Mouse (Mus musculus): Measurements from ENCODE around the gene Gm44805. TPM values are rescaled to one million over a fixed set of nuclear protein-coding genes. Genes with fewer than 3 reads are reported as not detected.

Gm44805 gene
- not detected in 2 replicates for polyA plus RNA-seq (2016; fragmentation: Nextera tagmentation; extraction: Ambion mirVana)

GRCm38 (mm10) chr7:19681202-19681694 lies at the start of gene Gm44805, which contains the start of gene Apoc4:
Gene Gm44805 (minus strand): TSS chr7:19681423.
Gene Apoc4 (minus strand): TSS chr7:19681479.
- no peak for DNase-seq (ENCODE audit: low spot score)
- no peaks in the 10 kb centered on the region for H3K36me3 ChIP-seq (replicated peaks)
- no peaks in the 10 kb centered on the region for H3K9me3 ChIP-seq
- no peak within 1 kb of the TSS for H3K4me3 ChIP-seq
- no peaks in the 10 kb centered on the region; the same call in 1 of the 2 replicates for H3K27me3 ChIP-seq (replicated peaks; ENCODE audit: low read depth, poor library complexity, severe bottlenecking)
- H3K4me1 ChIP-seq: peaks cover 5% of the 10 kb centered on the region
- WGBS: 63% methylated on average over 8 of the region's 8 CpGs
- H3K27ac ChIP-seq (replicated peaks): no peak within 1 kb of the TSS

- 91% methylated on average over 4 of the region's 4 CpGs for WGBS
Observed at GRCm38 (mm10) chr7:19726541-19726940, 45.3 kb upstream of the Gm44805 start.

GRCm38 (mm10) chr7:19724167-19724566 lies 42.9 kb upstream of the Gm44805 start:
- Histone ChIP-seq H3K4me1 (no peaks in the 10 kb centered on the region), H3K27me3 (replicated peaks; ENCODE audit: low read depth, poor library complexity, severe bottlenecking) (no peaks in the 10 kb centered on the region), H3K36me3 (replicated peaks) (peaks cover 100% of the 10 kb centered on the region), H3K27ac (replicated peaks) (no peak overlapping the region), H3K4me3 (no peak overlapping the region), H3K9me3 (peaks cover 15% of the 10 kb centered on the region)
- DNase-seq (ENCODE audit: low spot score): no peak
- WGBS: 96% methylated on average over 12 of the region's 12 CpGs

More at GRCm38 (mm10) chr7:19726541-19726940, 45.3 kb upstream of the Gm44805 start:
- peaks cover 4% of the 10 kb centered on the region; the same call in 1 of the 2 replicates for H3K9me3 ChIP-seq
- no peaks in the 10 kb centered on the region for H3K27me3 ChIP-seq (replicated peaks; ENCODE audit: low read depth, poor library complexity, severe bottlenecking)
- no peaks in the 10 kb centered on the region for H3K4me1 ChIP-seq
- H3K4me3 ChIP-seq: no peak overlapping the region
- DNase-seq (ENCODE audit: low spot score): no peak
- H3K27ac ChIP-seq (replicated peaks): no peak overlapping the region
- H3K36me3 ChIP-seq (replicated peaks): peaks cover 100% of the 10 kb centered on the region

- no peak overlapping the region for H3K4me3 ChIP-seq
- H3K27ac ChIP-seq (replicated peaks): no peak overlapping the region
- H3K27me3 ChIP-seq (replicated peaks; ENCODE audit: low read depth, poor library complexity, severe bottlenecking): no peaks in the 10 kb centered on the region
- 88% methylated on average over 6 of the region's 6 CpGs for WGBS
- peaks cover 15% of the 10 kb centered on the region for H3K9me3 ChIP-seq
- DNase-seq (ENCODE audit: low spot score): peak; percentile 20
- no peaks in the 10 kb centered on the region for H3K4me1 ChIP-seq
- H3K36me3 ChIP-seq (replicated peaks): peaks cover 100% of the 10 kb centered on the region
Observed at GRCm38 (mm10) chr7:19722754-19723195, 41.6 kb upstream of the Gm44805 start.

GRCm38 (mm10) chr7:19719200-19719599 lies 38.0 kb upstream of the Gm44805 start:
- Histone ChIP-seq H3K4me3 (no peak overlapping the region), H3K36me3 (replicated peaks) (peaks cover 76% of the 10 kb centered on the region), H3K4me1 (peaks cover 14% of the 10 kb centered on the region), H3K9me3 (peaks cover 15% of the 10 kb centered on the region), H3K27ac (replicated peaks) (no peak overlapping the region), H3K27me3 (replicated peaks; ENCODE audit: low read depth, poor library complexity, severe bottlenecking) (no peaks in the 10 kb centered on the region)
- DNase-seq (ENCODE audit: low spot score): no peak
- WGBS: 90% methylated on average over 4 of the region's 4 CpGs

- no peak overlapping the region for H3K27ac ChIP-seq (replicated peaks)
- peaks cover 75% of the 10 kb centered on the region for H3K36me3 ChIP-seq (replicated peaks)
- H3K27me3 ChIP-seq (replicated peaks; ENCODE audit: low read depth, poor library complexity, severe bottlenecking): no peaks in the 10 kb centered on the region
- 92% methylated on average over 5 of the region's 5 CpGs for WGBS
- no peak for DNase-seq (ENCODE audit: low spot score)
- H3K9me3 ChIP-seq: peaks cover 15% of the 10 kb centered on the region
- H3K4me3 ChIP-seq: no peak overlapping the region
- peaks cover 22% of the 10 kb centered on the region for H3K4me1 ChIP-seq
Observed at GRCm38 (mm10) chr7:19718297-19718952, 37.2 kb upstream of the Gm44805 start.

- Histone ChIP-seq H3K9me3 (peaks cover 15% of the 10 kb centered on the region), H3K4me1 (peaks cover 25% of the 10 kb centered on the region), H3K4me3 (no peak overlapping the region), H3K36me3 (replicated peaks) (peaks cover 75% of the 10 kb centered on the region), H3K27ac (replicated peaks) (no peak overlapping the region), H3K27me3 (replicated peaks; ENCODE audit: low read depth, poor library complexity, severe bottlenecking) (no peaks in the 10 kb centered on the region)
- no peak for DNase-seq (ENCODE audit: low spot score)
- 87% methylated on average over 4 of the region's 4 CpGs for WGBS
Observed at GRCm38 (mm10) chr7:19717346-19717745, 36.1 kb upstream of the Gm44805 start.

GRCm38 (mm10) chr7:19716822-19717221 lies 35.6 kb upstream of the Gm44805 start:
- H3K36me3 ChIP-seq (replicated peaks): peaks cover 75% of the 10 kb centered on the region
- DNase-seq (ENCODE audit: low spot score): no peak
- 84% methylated on average over 2 of the region's 2 CpGs for WGBS
- H3K4me1 ChIP-seq: peaks cover 25% of the 10 kb centered on the region
- peak overlapping the region; percentile 84; the same call in 1 of the 2 replicates for H3K27ac ChIP-seq (replicated peaks)
- peak overlapping the region; percentile 100 for H3K4me3 ChIP-seq
- H3K27me3 ChIP-seq (replicated peaks; ENCODE audit: low read depth, poor library complexity, severe bottlenecking): no peaks in the 10 kb centered on the region
- peaks cover 14% of the 10 kb centered on the region for H3K9me3 ChIP-seq

GRCm38 (mm10) chr7:19716055-19716682 lies 34.9 kb upstream of the Gm44805 start:
- Histone ChIP-seq H3K36me3 (replicated peaks) (peaks cover 75% of the 10 kb centered on the region), H3K4me1 (peaks cover 25% of the 10 kb centered on the region), H3K27ac (replicated peaks) (peak overlapping the region; percentile 84), H3K27me3 (replicated peaks; ENCODE audit: low read depth, poor library complexity, severe bottlenecking) (no peaks in the 10 kb centered on the region), H3K4me3 (peak overlapping the region; percentile 100), H3K9me3 (peaks cover 8% of the 10 kb centered on the region)
- no peak for DNase-seq (ENCODE audit: low spot score)
- 7% methylated on average over 18 of the region's 18 CpGs for WGBS

- under 1% methylated on average over 59 of the region's 59 CpGs for WGBS
- H3K9me3 ChIP-seq: peaks cover under 1% of the 10 kb centered on the region; the same call in 1 of the 2 replicates
- H3K4me1 ChIP-seq: peaks cover 25% of the 10 kb centered on the region
- H3K27me3 ChIP-seq (replicated peaks; ENCODE audit: low read depth, poor library complexity, severe bottlenecking): no peaks in the 10 kb centered on the region
- DNase-seq (ENCODE audit: low spot score): peak; percentile 99
- peaks cover 75% of the 10 kb centered on the region for H3K36me3 ChIP-seq (replicated peaks)
- H3K4me3 ChIP-seq: peak within 1 kb of the TSS; percentile 100
- peak within 1 kb of the TSS; percentile 90 for H3K27ac ChIP-seq (replicated peaks)
Observed at GRCm38 (mm10) chr7:19715239-19716054, 34.2 kb upstream of the Gm44805 start, which contains the start of gene Tomm40. Gene Tomm40 (minus strand): TSS chr7:19715438.

- Histone ChIP-seq H3K27ac (replicated peaks) (peak overlapping the region; percentile 90), H3K4me1 (peaks cover 25% of the 10 kb centered on the region), H3K27me3 (replicated peaks; ENCODE audit: low read depth, poor library complexity, severe bottlenecking) (no peaks in the 10 kb centered on the region), H3K36me3 (replicated peaks) (peaks cover 75% of the 10 kb centered on the region), H3K9me3 (no peaks in the 10 kb centered on the region), H3K4me3 (peak overlapping the region; percentile 100)
- under 1% methylated on average over 39 of the region's 39 CpGs for WGBS
- no peak for DNase-seq (ENCODE audit: low spot score)
Observed at GRCm38 (mm10) chr7:19714836-19715235, 33.6 kb upstream of the Gm44805 start.

- no peak overlapping the region for H3K27ac ChIP-seq (replicated peaks)
- WGBS: 88% methylated on average over 9 of the region's 9 CpGs
- no peaks in the 10 kb centered on the region for H3K27me3 ChIP-seq (replicated peaks; ENCODE audit: low read depth, poor library complexity, severe bottlenecking)
- peaks cover 75% of the 10 kb centered on the region for H3K36me3 ChIP-seq (replicated peaks)
- no peak for DNase-seq (ENCODE audit: low spot score)
- H3K9me3 ChIP-seq: no peaks in the 10 kb centered on the region
- H3K4me1 ChIP-seq: peaks cover 25% of the 10 kb centered on the region
- H3K4me3 ChIP-seq: peak overlapping the region; percentile 100; the same call in 1 of the 2 replicates
Observed at GRCm38 (mm10) chr7:19713598-19713997, 32.4 kb upstream of the Gm44805 start.
